ENCODE assay signal across 21 mouse cellular contexts in the genomic region with DNA sequence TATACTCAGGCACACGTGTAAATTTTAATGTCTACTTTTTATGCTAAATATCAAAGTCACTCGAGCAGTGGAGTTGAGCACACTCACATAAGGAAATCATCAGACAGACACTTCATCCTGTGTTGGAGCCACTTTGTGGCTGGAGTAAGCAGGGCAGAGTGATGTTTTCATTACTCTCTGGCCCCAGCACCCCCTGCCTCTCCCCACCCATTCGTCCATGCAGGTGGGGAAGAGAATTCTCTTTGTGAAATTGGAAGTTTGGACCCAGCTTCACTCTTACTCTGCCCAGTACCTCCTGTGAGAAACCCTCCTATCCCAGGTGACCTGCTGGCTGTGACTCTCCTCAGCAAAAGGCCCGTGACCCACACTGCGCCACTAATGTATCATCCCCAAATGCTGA. TPM values are rescaled to one million over a fixed set of nuclear protein-coding genes. Genes with fewer than 3 reads are reported as not detected.
"Had no signal": no experiment of that assay in that cellular context is flagged by ENCODE, and none has a peak within 500 bp of the region (broad histone marks: within the 10 kb centered on the region; RNA-seq: fewer than 3 reads in every experiment).

No protein-coding gene starts in this region.

- H3K4me2 ChIP-seq: lung, embryonic 15.5 days; midbrain, embryonic 11.5 days; midbrain, embryonic 13.5 days; midbrain, embryonic 15.5 days; neural tube, embryonic 12.5 days; stomach, embryonic 15.5 days had no signal

- H3K4me3 ChIP-seq: lung, embryonic 15.5 days; megakaryocyte, embryonic 14.5 days; midbrain, embryonic 13.5 days; midbrain, embryonic 15.5 days; neural tube, embryonic 12.5 days; stomach, embryonic 15.5 days had no signal

- H3K36me3 ChIP-seq: lung, embryonic 15.5 days; midbrain, embryonic 13.5 days; midbrain, embryonic 15.5 days; neural tube, embryonic 12.5 days; stomach, embryonic 15.5 days had no signal

- ATAC-seq: liver, postnatal 0 days; lung, postnatal 0 days; midbrain, embryonic 13.5 days; midbrain, embryonic 15.5 days had no signal

- H3K27ac ChIP-seq: lung, embryonic 15.5 days; macrophage; midbrain, embryonic 13.5 days; midbrain, embryonic 15.5 days; neural tube, embryonic 12.5 days; stomach, embryonic 15.5 days; stomach, postnatal 0 days had no signal

- DNase-seq: liver, postnatal 0 days; lung, adult 2 months; lung, postnatal 14 days; lung, postnatal 36 days; right cerebral cortex, postnatal 14 days; thymus, adult 2 months; thymus, postnatal 25 days; thymus, postnatal 4 days had no signal

- H3K9ac ChIP-seq: liver, postnatal 0 days; lung, embryonic 15.5 days; midbrain, embryonic 13.5 days; midbrain, embryonic 15.5 days; neural tube, embryonic 12.5 days; stomach, embryonic 15.5 days had no signal

- H3K9me3 ChIP-seq: lung, embryonic 15.5 days; midbrain, embryonic 13.5 days; midbrain, embryonic 15.5 days; neural tube, embryonic 12.5 days; stomach, embryonic 15.5 days had no signal

RNA-seq across cellular contexts. Expression of a gene that starts 4.2 kb away (rescaled TPM):
- total RNA-seq: megakaryocyte progenitor cell, adult 5-6 weeks; monocyte, adult 5-6 weeks; neutrophil, adult 5-6 weeks had no signal

RNA-seq across cellular contexts. Expression of a gene that starts 24.9 kb away (rescaled TPM):
- total RNA-seq: megakaryocyte progenitor cell, adult 5-6 weeks; monocyte, adult 5-6 weeks; neutrophil, adult 5-6 weeks had no signal

RNA-seq across cellular contexts. Expression of a gene that starts 47.9 kb away (rescaled TPM):
- total RNA-seq: monocyte, adult 5-6 weeks had no signal
